Mouse (Mus musculus) stomach, embryonic 16.5 days (tissue): ENCODE data around the gene Ets1. TPM values are rescaled to one million over a fixed set of nuclear protein-coding genes. Genes with fewer than 3 reads are reported as not detected.

Source experiments
- ATAC-seq: fragments of 200-750 bp; cut with Nextera tagmentation; 2 replicates; pipeline ENCODE4 v1.8.0; 2017; ENCODE audit warnings: moderate number of reproducible peaks, moderate TSS enrichment; ENCODE audit not compliant: insufficient read depth, low FRiP score
- H3K27ac ChIP-seq: fragments of 300-500 bp; sonication (generic); 2 replicates; pipeline ENCODE4 v1.5.1; 2014; ENCODE audit warnings: low read length
- H3K27me3 ChIP-seq: fragments of 300-500 bp; sonication (generic); 2 replicates; pipeline ENCODE4 v1.6.1; 2014; ENCODE audit warnings: low read length, control low read depth, mixed read lengths; ENCODE audit not compliant: control insufficient read depth, insufficient read depth
- H3K36me3 ChIP-seq: fragments of 300-500 bp; sonication (generic); 2 replicates; pipeline ENCODE4 v1.6.1; 2014; ENCODE audit warnings: low read length; ENCODE audit not compliant: control insufficient read depth, insufficient read depth
- H3K4me1 ChIP-seq: fragments of 300-500 bp; sonication (generic); 2 replicates; pipeline ENCODE4 v1.6.1; 2014; ENCODE audit warnings: low read length, control low read depth, mixed read lengths; ENCODE audit not compliant: control insufficient read depth, insufficient read depth
- H3K4me2 ChIP-seq: fragments of 300-500 bp; sonication (generic); 2 replicates; pipeline ENCODE4 v1.6.1; 2014; ENCODE audit warnings: low read depth, low read length, mixed read lengths
- H3K4me3 ChIP-seq: fragments of 300-500 bp; sonication (generic); replicated peaks from 2 replicates; pipeline ENCODE4 v1.5.1; 2014; ENCODE audit warnings: mild to moderate bottlenecking, low read length
- H3K9ac ChIP-seq: fragments of 300-500 bp; sonication (generic); 2 replicates; pipeline ENCODE4 v1.6.1; 2014; ENCODE audit warnings: low read length
- H3K9me3 ChIP-seq: fragments of 300-500 bp; sonication (generic); replicated peaks from 2 replicates; pipeline ENCODE4 v1.6.1; 2016; ENCODE audit warnings: low read length, control low read depth; ENCODE audit not compliant: control insufficient read depth
- WGBS: fragments of 180-500 bp; shearing (Covaris S2); extraction: QIAGEN DNeasy Blood & Tissue Kit; methylation state at CpG from one replicate; pipeline ENCODE4 v1.1.7; 2014; 5-methylcytosine and 5-hydroxymethylcytosine counted together
- polyA plus RNA-seq: library from polyadenylated mRNA; unstranded; fragments of >200 nt; fragmentation: Nextera tagmentation; extraction: Ambion mirVana; gene quantifications from 2 replicates; pipeline ENCODE4 v1.2.1, GENCODE M21; 2015

Gene Ets1
- polyA plus RNA-seq, 1 experiment from 2014 or later, result 43.7 TPM

GRCm38 (mm10) chr9:32724131-32724825 is 88.3 kb downstream of the Ets1 start:
- ATAC-seq, result no peak
- Histone ChIP-seq H3K4me2 (no peak overlapping the region), H3K9ac (no peak overlapping the region), H3K4me1 (peaks cover 15% of the 10 kb centered on the region), H3K4me3 (no peak overlapping the region), H3K9me3 (no peaks in the 10 kb centered on the region), H3K27me3 (no peaks in the 10 kb centered on the region), H3K36me3 (no peaks in the 10 kb centered on the region), H3K27ac (no peak overlapping the region)
- WGBS, result 75% methylated on average over 7 of the region's 7 CpGs

DNA sequence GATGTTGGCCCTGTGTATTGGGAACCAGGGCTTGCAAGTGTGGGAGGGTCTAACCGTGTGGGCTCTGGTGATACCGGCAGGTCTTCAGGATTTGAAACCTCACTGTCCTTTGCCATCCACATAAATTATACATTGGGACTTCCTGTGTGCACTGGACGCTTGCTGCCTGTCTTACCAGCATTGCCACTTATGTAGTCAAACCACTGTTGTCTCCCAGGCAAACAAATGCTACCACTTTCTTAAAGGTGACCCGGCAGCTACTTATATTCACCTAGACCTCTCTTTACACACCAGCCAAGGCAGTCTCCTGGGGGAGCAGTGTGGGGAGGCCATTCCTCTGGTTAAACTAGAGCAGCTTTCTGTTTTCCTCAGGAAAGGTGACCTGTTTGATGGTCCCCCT is 89.9 kb downstream of the Ets1 start:
- WGBS, result 74% methylated on average over 4 of the region's 4 CpGs

GRCm38 (mm10) chr9:32726595-32726994 is 90.6 kb downstream of the Ets1 start:
- Histone ChIP-seq H3K4me3 (no peak overlapping the region), H3K27me3 (no peaks in the 10 kb centered on the region), H3K27ac (no peak overlapping the region), H3K36me3 (no peaks in the 10 kb centered on the region), H3K9ac (no peak overlapping the region), H3K9me3 (no peaks in the 10 kb centered on the region), H3K4me2 (no peak overlapping the region), H3K4me1 (peaks cover 3% of the 10 kb centered on the region; the same call in 1 of the 2 replicates)
- ATAC-seq, result no peak
- 70% methylated on average over 4 of the region's 4 CpGs for WGBS

More for the DNA sequence above, 89.9 kb downstream of the Ets1 start:
- Histone ChIP-seq H3K4me3 (no peak overlapping the region), H3K27ac (no peak overlapping the region), H3K4me1 (peaks cover 3% of the 10 kb centered on the region; the same call in 1 of the 2 replicates), H3K4me2 (no peak overlapping the region), H3K27me3 (no peaks in the 10 kb centered on the region), H3K9ac (no peak overlapping the region), H3K36me3 (no peaks in the 10 kb centered on the region), H3K9me3 (no peaks in the 10 kb centered on the region)
- ATAC-seq, result no peak

GRCm38 (mm10) chr9:32727058-32727457 is 91.0 kb downstream of the Ets1 start:
- WGBS, result 92% methylated on average over 2 of the region's 2 CpGs
- Histone ChIP-seq H3K36me3 (no peaks in the 10 kb centered on the region), H3K4me2 (no peak overlapping the region), H3K27me3 (no peaks in the 10 kb centered on the region), H3K9me3 (no peaks in the 10 kb centered on the region), H3K9ac (no peak overlapping the region), H3K4me1 (peaks cover 3% of the 10 kb centered on the region; the same call in 1 of the 2 replicates), H3K4me3 (no peak overlapping the region), H3K27ac (no peak overlapping the region)
- ATAC-seq, result no peak

- Histone ChIP-seq H3K4me2 (no peak overlapping the region), H3K4me3 (no peak overlapping the region), H3K27ac (no peak overlapping the region), H3K27me3 (no peaks in the 10 kb centered on the region), H3K36me3 (no peaks in the 10 kb centered on the region), H3K9ac (no peak overlapping the region), H3K9me3 (no peaks in the 10 kb centered on the region), H3K4me1 (no peaks in the 10 kb centered on the region)
- ATAC-seq, result no peak
- WGBS, result 84% methylated on average over 7 of the region's 7 CpGs
Observed at GRCm38 (mm10) chr9:32728306-32728705, 92.3 kb downstream of the Ets1 start.

DNA sequence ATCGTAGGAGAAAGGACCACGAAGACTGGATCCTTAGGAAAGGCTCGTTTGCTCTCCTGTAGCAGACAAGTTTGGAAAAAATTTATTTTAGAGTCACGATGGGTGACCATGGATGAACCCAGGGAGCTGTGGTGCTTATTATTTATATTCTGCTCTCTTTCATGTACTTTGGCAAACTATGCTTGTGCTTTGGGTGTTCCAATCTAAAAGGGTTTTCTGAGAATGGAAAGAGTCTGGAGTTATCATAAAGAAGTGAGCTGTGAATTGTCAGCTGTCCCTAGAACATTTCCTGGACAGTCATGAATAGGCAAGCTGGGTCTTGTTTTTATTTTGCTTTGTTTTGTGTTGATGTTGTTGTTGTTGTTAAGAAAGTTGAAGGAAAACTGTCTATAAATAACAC is 92.8 kb downstream of the Ets1 start:
- Histone ChIP-seq H3K36me3 (no peaks in the 10 kb centered on the region), H3K9me3 (no peaks in the 10 kb centered on the region), H3K27me3 (no peaks in the 10 kb centered on the region), H3K4me1 (no peaks in the 10 kb centered on the region), H3K4me2 (no peak overlapping the region), H3K4me3 (no peak overlapping the region), H3K27ac (no peak overlapping the region), H3K9ac (no peak overlapping the region)
- ATAC-seq, result no peak
- 83% methylated on average over 4 of the region's 4 CpGs for WGBS

- Histone ChIP-seq H3K9ac (no peak overlapping the region), H3K4me1 (no peaks in the 10 kb centered on the region), H3K36me3 (no peaks in the 10 kb centered on the region), H3K4me2 (no peak overlapping the region), H3K9me3 (no peaks in the 10 kb centered on the region), H3K27me3 (no peaks in the 10 kb centered on the region), H3K27ac (no peak overlapping the region), H3K4me3 (no peak overlapping the region)
- no peak for ATAC-seq
- 66% methylated on average over 4 of the region's 4 CpGs for WGBS
Observed at GRCm38 (mm10) chr9:32729207-32729606, 93.2 kb downstream of the Ets1 start.

DNA sequence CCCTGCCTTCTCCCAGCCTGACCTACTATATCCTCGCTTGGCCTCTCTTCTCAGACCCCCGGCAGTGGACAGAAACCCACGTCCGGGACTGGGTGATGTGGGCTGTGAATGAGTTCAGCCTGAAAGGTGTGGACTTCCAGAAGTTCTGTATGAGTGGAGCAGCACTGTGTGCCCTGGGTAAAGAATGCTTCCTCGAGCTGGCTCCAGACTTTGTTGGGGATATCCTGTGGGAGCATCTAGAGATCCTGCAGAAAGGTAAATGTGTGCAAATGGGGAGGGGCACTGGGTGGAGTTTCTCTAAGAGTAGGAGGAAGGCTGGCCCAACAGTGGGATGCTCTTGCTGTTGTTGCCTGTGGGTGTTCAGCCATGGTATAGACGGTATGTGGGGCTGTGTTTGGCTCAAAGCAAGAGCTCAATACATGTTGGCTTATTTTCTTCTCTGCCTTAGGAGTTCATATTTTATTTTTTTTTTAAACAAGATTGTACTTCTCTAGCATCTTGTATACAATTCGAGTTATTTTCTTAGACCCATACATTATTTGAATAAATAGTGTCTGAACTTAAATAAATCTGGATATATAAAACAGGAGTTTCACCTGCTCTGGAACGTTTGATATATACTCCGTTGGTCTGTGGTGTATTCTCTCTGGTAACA is 94.1 kb downstream of the Ets1 start:
- H3K4me1 ChIP-seq, result no peaks in the 10 kb centered on the region
- H3K27me3 ChIP-seq, result no peaks in the 10 kb centered on the region
- H3K27ac ChIP-seq, result no peak overlapping the region
- H3K4me2 ChIP-seq, result no peak overlapping the region
- no peak overlapping the region for H3K9ac ChIP-seq
- no peaks in the 10 kb centered on the region for H3K9me3 ChIP-seq
- ATAC-seq, result no peak
- no peaks in the 10 kb centered on the region for H3K36me3 ChIP-seq
- H3K4me3 ChIP-seq, result no peak overlapping the region
- 77% methylated on average over 9 of the region's 9 CpGs for WGBS

DNA sequence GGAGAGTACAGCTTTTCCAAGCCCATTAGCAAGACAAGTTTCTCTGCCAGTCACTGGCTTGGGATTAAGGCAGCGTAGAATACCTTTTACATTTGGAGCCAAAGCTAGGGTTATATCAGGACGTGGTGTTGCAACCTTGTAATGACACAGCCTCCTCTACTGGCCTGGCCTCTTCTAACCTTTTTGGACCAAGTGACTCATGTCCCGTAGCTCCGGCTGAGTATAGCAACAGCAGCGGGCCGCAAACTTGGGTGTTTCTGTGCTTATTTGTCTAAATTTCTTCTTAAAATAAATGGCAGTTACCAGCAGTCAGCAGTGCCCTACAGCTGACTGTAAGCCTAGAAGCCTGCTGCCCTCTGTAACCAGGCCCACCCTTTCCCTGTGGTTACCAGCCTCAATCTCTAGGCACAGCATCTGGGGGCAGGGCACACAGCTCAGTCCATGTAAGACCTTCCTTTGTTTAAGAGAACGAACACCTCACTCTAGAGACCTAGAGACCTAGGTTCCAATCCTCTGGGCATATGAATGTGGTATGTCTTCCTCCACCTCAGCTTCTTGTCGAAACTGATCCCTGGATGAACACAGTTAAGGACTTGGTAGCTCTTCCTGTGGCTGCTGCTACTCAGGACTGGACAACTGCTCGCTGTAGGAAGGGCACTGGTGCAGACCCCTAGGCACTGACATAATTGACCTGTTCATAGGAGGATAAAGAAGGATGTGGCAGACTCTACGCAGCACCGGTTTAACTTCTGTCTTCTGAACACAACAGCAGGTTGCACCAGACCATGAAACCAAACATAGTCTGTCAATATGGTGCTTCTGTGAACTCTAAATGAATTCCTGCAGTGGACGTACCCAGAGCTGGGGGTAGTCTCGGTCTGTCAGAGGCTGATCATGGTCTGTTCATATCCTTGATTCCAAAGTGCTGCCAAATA is 94.9 kb downstream of the Ets1 start:
- Histone ChIP-seq H3K9ac (no peak overlapping the region), H3K36me3 (no peaks in the 10 kb centered on the region), H3K9me3 (no peaks in the 10 kb centered on the region), H3K4me3 (no peak overlapping the region), H3K27me3 (no peaks in the 10 kb centered on the region), H3K27ac (no peak overlapping the region), H3K4me1 (no peaks in the 10 kb centered on the region), H3K4me2 (no peak overlapping the region)
- WGBS, result 80% methylated on average over 13 of the region's 13 CpGs
- no peak for ATAC-seq
